Mouse (Mus musculus): Measurements from ENCODE around the gene Mreg.
A peak's percentile ranks its signal among the peaks of the same experiment; 100 is the strongest.

DNA sequence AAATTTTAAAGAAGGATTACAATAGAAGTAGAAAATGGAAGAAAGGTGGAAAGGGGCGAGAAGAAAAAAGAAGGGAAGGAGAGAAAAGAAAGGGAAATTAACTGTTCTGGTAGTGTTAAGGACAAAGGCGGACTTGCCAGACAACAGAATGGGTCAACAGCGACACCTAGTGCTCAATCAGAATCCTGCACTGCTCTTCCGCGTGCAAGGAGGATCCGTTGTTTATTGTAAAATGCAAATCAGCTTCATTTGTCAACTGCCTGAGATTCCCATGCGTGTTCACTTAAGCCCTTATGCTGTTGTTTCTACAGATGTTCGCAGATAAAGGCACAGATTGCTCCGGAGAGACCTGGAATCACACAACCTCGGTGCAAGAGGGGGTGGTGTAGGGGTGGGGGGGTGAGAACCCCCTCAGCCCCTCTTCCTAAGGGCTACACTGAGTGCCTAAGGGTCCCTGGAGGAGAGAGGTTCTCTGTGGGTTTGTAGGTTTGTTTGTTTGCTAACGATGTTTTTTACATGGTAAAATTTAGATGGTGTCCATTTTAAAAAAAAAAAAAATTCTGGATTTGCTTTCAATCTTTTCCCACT lies 70.1 kb downstream of the Mreg start:
- TF ChIP-seq CTCF (IDR thresholded peaks at IDR 0.05; ENCODE audit: low read depth): peak; percentile 89
- TF ChIP-seq EP300 (IDR thresholded peaks at IDR 0.05; ENCODE audit: low read depth): no peak
